Mouse (Mus musculus) stomach, embryonic 16.5 days (tissue): ENCODE measurements at regions not wholly inside any gene's neighbourhood (a gene's known extent, or its start where the extent isn't known, plus 50 kb on each side); places are given as distances from the start of the nearest gene placed in this dataset.

Experiments
- ATAC-seq: fragments of 200-750 bp; cut with Nextera tagmentation; 2 replicates; pipeline ENCODE4 v1.8.0; 2017; ENCODE audit warnings: moderate number of reproducible peaks, moderate TSS enrichment; ENCODE audit not compliant: insufficient read depth, low FRiP score
- H3K27ac ChIP-seq: fragments of 300-500 bp; sonication (generic); 2 replicates; pipeline ENCODE4 v1.5.1; 2014; ENCODE audit warnings: low read length
- H3K27me3 ChIP-seq: fragments of 300-500 bp; sonication (generic); 2 replicates; pipeline ENCODE4 v1.6.1; 2014; ENCODE audit warnings: low read length, control low read depth, mixed read lengths; ENCODE audit not compliant: control insufficient read depth, insufficient read depth
- H3K36me3 ChIP-seq: fragments of 300-500 bp; sonication (generic); 2 replicates; pipeline ENCODE4 v1.6.1; 2014; ENCODE audit warnings: low read length; ENCODE audit not compliant: control insufficient read depth, insufficient read depth
- H3K4me1 ChIP-seq: fragments of 300-500 bp; sonication (generic); 2 replicates; pipeline ENCODE4 v1.6.1; 2014; ENCODE audit warnings: low read length, control low read depth, mixed read lengths; ENCODE audit not compliant: control insufficient read depth, insufficient read depth
- H3K4me2 ChIP-seq: fragments of 300-500 bp; sonication (generic); 2 replicates; pipeline ENCODE4 v1.6.1; 2014; ENCODE audit warnings: low read depth, low read length, mixed read lengths
- H3K4me3 ChIP-seq: fragments of 300-500 bp; sonication (generic); replicated peaks from 2 replicates; pipeline ENCODE4 v1.5.1; 2014; ENCODE audit warnings: mild to moderate bottlenecking, low read length
- H3K9ac ChIP-seq: fragments of 300-500 bp; sonication (generic); 2 replicates; pipeline ENCODE4 v1.6.1; 2014; ENCODE audit warnings: low read length
- H3K9me3 ChIP-seq: fragments of 300-500 bp; sonication (generic); replicated peaks from 2 replicates; pipeline ENCODE4 v1.6.1; 2016; ENCODE audit warnings: low read length, control low read depth; ENCODE audit not compliant: control insufficient read depth
- WGBS: fragments of 180-500 bp; shearing (Covaris S2); extraction: QIAGEN DNeasy Blood & Tissue Kit; methylation state at CpG from one replicate; pipeline ENCODE4 v1.1.7; 2014; 5-methylcytosine and 5-hydroxymethylcytosine counted together

DNA sequence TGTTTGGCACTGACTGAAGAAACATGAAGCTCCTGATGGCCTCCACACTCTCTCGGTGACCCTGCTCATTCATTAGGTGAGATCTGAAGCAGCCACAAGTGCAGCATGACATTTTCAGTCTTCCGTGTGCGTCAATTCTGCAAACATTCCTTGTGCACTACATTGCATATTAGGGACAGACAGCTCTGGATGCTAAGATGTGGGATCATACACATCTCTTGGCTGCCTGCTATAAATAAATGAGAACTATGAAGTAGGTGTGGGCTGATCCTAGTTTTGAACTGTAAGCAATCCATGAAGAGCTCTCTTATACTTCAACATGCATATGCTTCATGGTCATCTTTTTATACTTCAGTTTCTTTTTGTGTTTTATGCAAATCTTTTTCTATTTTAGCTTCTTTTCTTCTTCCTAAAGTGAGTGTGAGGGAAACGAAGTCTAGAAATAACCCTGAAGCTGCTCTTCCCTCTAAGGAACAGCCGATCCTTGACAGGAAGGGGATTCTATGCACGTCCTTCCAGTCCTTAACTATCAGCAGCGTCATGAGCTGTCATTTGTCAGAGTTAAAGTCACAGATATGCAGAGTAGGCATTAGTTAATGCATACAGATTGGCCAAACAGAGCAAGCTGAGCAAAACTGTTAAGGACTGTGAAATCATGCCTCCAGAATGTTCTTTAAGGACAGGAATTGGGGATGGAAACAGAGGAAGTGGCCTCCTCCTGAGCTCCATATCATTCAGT is 104.1 kb upstream of the Rnaseh2b start:
- WGBS, result 52% methylated on average over 7 of the region's 7 CpGs
- no peak for ATAC-seq
- Histone ChIP-seq H3K4me2 (no peak overlapping the region), H3K9me3 (no peaks in the 10 kb centered on the region), H3K27me3 (no peaks in the 10 kb centered on the region), H3K4me1 (no peaks in the 10 kb centered on the region), H3K27ac (no peak overlapping the region), H3K9ac (no peak overlapping the region), H3K36me3 (no peaks in the 10 kb centered on the region), H3K4me3 (no peak overlapping the region)

DNA sequence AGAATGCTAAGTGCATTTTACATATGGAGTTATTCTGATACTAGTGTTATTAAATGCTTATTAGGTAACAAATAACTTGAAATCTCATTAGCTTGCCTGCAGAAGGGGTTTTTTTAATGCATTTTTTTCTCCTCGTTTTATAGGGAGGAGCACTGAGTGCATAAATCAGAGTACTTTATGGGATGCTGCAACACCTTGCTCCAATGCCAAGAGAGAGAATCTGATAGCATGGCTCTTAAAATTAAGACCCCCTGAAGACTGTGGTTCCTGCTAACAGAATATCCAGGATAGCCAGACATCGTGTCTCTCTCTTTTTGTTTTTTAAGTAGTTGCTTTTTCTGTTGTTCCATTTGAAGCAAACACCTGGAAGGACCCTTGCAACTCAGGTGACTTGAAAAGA is 100.8 kb upstream of the Rnaseh2b start:
- no peaks in the 10 kb centered on the region for H3K4me1 ChIP-seq
- no peaks in the 10 kb centered on the region for H3K27me3 ChIP-seq
- no peaks in the 10 kb centered on the region for H3K9me3 ChIP-seq
- H3K36me3 ChIP-seq, result no peaks in the 10 kb centered on the region
- WGBS, result 72% methylated on average over 2 of the region's 2 CpGs
- no peak overlapping the region for H3K4me3 ChIP-seq
- no peak overlapping the region for H3K4me2 ChIP-seq
- no peak overlapping the region for H3K9ac ChIP-seq
- ATAC-seq, result no peak
- H3K27ac ChIP-seq, result no peak overlapping the region

DNA sequence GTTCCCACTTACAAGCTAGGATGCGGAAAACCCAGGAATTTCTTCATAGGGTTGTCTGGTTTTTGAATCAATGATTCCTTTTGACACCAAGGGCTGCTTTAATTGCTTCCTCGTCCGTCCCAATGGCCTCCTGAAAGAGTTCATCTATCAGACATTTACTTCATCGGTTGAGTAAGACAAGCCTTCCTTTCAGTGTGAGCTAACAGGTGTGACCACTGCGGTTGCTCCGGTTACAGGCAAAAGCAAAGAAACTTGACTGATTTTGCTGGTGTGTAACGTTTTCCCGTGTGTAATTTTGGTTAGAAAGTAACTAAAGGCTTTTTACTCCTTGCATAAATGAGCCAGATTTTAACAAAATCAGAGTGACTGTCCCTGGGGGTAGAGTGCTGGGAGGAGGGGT is 99.6 kb upstream of the Rnaseh2b start:
- H3K4me2 ChIP-seq, result no peak overlapping the region
- no peak overlapping the region for H3K4me3 ChIP-seq
- H3K4me1 ChIP-seq, result no peaks in the 10 kb centered on the region
- H3K9me3 ChIP-seq, result no peaks in the 10 kb centered on the region
- WGBS, result 58% methylated on average over 8 of the region's 8 CpGs
- no peaks in the 10 kb centered on the region for H3K27me3 ChIP-seq
- no peaks in the 10 kb centered on the region for H3K36me3 ChIP-seq
- H3K27ac ChIP-seq, result no peak overlapping the region
- ATAC-seq, result no peak
- no peak overlapping the region for H3K9ac ChIP-seq

DNA sequence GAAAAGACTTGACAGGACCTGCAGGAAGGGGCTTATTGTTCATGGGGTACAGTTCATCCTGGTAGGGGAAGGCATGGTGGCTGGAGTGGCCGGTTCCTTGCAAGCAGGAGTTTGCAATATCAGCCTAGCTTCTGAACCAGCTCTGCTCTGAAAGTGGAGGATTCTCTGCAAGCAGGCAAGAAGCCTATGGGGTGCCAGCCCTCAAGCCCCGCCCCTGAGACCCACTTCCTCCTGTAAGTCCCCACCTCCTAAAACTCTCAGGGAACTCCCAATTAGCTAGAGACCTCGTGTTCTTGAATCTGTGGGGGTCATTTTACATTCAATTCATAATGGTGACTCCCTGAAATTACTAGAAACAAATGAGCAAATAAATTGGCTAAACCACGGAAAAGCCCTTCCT is 99.0 kb upstream of the Rnaseh2b start:
- H3K27ac ChIP-seq, result no peak overlapping the region
- H3K4me3 ChIP-seq, result no peak overlapping the region
- ATAC-seq, result no peak
- H3K4me1 ChIP-seq, result no peaks in the 10 kb centered on the region
- H3K27me3 ChIP-seq, result no peaks in the 10 kb centered on the region
- 34% methylated on average over 4 of the region's 4 CpGs for WGBS
- no peaks in the 10 kb centered on the region for H3K9me3 ChIP-seq
- no peaks in the 10 kb centered on the region for H3K36me3 ChIP-seq
- no peak overlapping the region for H3K4me2 ChIP-seq
- H3K9ac ChIP-seq, result no peak overlapping the region

DNA sequence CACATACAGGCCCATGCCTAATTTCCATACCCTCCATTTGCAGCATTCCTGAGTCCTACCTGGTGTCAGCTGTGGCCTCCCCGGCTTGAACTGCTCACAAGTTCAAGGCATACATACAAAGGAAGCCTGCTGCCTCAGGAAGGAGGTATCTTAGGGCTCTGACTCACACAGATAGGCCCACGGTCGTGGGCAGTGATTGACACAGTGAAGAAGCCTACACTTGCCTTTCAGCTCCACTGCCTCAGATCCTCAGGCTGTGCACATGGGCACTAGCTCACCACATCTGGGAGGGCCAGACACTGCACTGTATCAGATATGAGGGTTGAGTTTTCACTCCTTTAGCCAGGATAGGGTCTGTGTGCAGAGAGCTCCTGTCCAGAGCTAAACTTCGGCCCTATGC is 95.6 kb upstream of the Rnaseh2b start:
- WGBS, result 69% methylated on average over 4 of the region's 4 CpGs
- H3K4me2 ChIP-seq, result no peak overlapping the region
- no peak overlapping the region for H3K9ac ChIP-seq
- no peak overlapping the region for H3K27ac ChIP-seq
- no peaks in the 10 kb centered on the region for H3K4me1 ChIP-seq
- no peaks in the 10 kb centered on the region for H3K27me3 ChIP-seq
- no peak for ATAC-seq
- no peak overlapping the region for H3K4me3 ChIP-seq
- no peaks in the 10 kb centered on the region for H3K9me3 ChIP-seq
- no peaks in the 10 kb centered on the region for H3K36me3 ChIP-seq

DNA sequence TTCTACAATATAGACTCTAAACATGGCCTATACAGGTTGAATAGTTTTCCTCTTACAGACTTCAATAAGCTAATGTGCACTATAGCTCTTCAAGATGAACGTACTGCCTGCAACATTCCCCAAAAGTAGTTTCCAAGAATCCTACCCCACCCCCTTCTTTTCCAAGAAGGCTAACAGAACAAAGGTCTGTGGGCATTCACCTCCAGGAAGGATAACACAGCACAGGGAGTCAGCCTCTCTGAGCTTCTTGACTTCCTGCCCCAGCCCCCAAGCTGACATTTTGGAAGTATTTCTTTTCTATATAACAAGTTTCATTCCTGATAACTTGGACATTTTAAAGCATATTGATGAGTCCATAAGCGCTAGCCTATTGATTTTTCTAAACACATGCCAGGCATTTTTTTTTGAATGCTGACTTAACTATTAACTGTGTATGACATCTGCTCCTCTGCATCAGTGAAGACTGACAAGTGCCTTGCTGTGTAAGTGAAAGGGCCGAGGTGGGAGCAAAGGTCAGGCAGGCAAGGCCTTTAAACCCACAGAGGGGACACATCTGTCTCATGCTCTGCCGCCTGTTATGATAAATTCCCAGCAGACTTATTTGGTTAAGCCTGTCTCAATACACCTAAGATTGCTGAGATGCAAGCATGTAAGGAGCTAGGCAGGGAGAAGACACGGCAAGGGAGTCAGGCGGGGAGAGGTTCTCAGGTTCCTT is 93.8 kb upstream of the Rnaseh2b start:
- Histone ChIP-seq H3K4me1 (no peaks in the 10 kb centered on the region), H3K4me3 (no peak overlapping the region), H3K9ac (no peak overlapping the region), H3K36me3 (no peaks in the 10 kb centered on the region), H3K9me3 (no peaks in the 10 kb centered on the region), H3K27ac (no peak overlapping the region), H3K4me2 (no peak overlapping the region), H3K27me3 (no peaks in the 10 kb centered on the region)
- 51% methylated on average over 6 of the region's 6 CpGs for WGBS
- no peak for ATAC-seq

DNA sequence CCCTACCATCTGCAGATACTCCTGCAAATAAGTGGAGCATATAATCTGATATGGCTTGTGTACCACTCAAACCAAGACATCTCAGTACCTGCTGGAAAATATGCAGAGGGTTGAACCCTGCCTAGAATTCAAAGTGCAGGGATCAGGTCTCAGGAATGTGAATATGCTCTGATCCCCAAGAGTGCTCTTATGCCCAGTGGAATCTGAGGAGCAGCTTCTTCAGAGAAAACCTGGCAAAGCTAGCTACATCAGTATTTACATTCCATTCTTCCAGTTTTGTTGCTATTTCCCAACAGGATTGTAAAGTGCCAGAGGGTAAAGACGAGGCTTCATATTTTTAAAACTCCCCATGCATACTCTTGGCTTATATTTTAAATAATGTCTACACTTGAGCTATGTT is 77.3 kb upstream of the Rnaseh2b start:
- Histone ChIP-seq H3K27me3 (no peaks in the 10 kb centered on the region), H3K4me3 (no peak overlapping the region), H3K9me3 (no peaks in the 10 kb centered on the region), H3K27ac (no peak overlapping the region), H3K4me1 (no peaks in the 10 kb centered on the region), H3K9ac (no peak overlapping the region), H3K36me3 (no peaks in the 10 kb centered on the region), H3K4me2 (no peak overlapping the region)
- 48% methylated on average over 1 of the region's 1 CpGs for WGBS
- no peak for ATAC-seq

DNA sequence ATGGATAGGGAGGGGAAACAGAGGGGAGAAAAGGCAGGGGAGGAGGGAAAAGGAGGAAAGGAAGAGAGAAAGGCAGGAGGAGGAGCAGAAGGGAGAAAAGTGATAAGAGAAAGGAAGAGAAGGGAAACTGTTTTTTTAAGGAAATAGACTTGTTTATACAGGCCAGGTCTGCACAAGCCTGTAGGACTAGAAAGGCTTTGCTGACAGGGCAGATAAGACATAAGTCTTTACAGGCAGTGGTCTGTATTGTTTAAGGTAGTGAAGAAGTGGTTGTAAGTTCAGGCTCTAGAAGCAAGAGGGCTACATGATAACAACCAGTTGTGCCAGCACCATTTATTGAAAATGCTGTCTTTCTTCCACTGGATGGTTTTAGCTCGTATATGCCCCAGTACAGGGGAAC is 75.4 kb upstream of the Rnaseh2b start:
- Histone ChIP-seq H3K4me3 (no peak overlapping the region), H3K36me3 (no peaks in the 10 kb centered on the region), H3K9ac (no peak overlapping the region), H3K4me2 (no peak overlapping the region), H3K4me1 (no peaks in the 10 kb centered on the region), H3K27me3 (no peaks in the 10 kb centered on the region), H3K27ac (no peak overlapping the region), H3K9me3 (no peaks in the 10 kb centered on the region)
- WGBS, result 76% methylated on average over 1 of the region's 1 CpGs
- ATAC-seq, result no peak

DNA sequence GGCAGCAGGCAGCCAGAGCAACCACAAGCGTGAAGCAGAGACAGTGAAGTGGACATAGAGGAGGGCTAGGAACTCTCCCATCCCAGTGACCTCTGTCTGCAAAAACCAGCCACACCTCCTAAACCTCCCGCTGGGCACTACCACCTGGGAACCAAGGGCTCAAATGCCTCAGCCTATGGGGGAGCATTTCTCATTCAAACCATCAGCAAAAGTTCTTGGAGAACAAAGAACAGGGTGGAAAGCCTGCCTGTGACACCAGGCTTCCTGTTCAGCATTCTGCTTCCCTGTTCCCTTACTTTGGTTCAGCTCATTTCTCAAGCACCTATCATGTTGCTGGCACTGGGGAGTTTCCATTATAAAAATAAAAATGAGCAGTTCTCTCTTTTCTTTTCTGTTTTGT is 74.4 kb upstream of the Rnaseh2b start:
- Histone ChIP-seq H3K9me3 (no peaks in the 10 kb centered on the region), H3K4me3 (no peak overlapping the region), H3K27me3 (no peaks in the 10 kb centered on the region), H3K4me1 (no peaks in the 10 kb centered on the region), H3K4me2 (no peak overlapping the region), H3K9ac (no peak overlapping the region), H3K36me3 (no peaks in the 10 kb centered on the region), H3K27ac (no peak overlapping the region)
- ATAC-seq, result no peak
- WGBS, result 68% methylated on average over 2 of the region's 2 CpGs
